Mouse (Mus musculus): ENCODE measurements at regions not wholly inside any gene's neighbourhood (a gene's known extent, or its start where the extent isn't known, plus 50 kb on each side); places are given as distances from the start of the nearest gene placed in this dataset.

GRCm38 (mm10) chr4:124241600-124241999, 323.8 kb upstream of the 4930535I16Rik start:
- no peak for DNase-seq (ENCODE audit: low spot score)

GRCm38 (mm10) chr4:124236476-124236875, 318.7 kb upstream of the 4930535I16Rik start:
- no peak for ATAC-seq
- H3K4me2 ChIP-seq (ENCODE audit: low read depth, low read length), result peak overlapping the region; percentile 21; the same call in 1 of the 2 replicates
- TF ChIP-seq CTCF (IDR thresholded peaks at IDR 0.05; ENCODE audit: low read depth), result no peak
- H3K36me3 ChIP-seq (ENCODE audit: insufficient read depth, low read length), result no peaks in the 10 kb centered on the region
- no peak overlapping the region for H3K27ac ChIP-seq
- H3K27me3 ChIP-seq (ENCODE audit: insufficient read depth, low read length), result no peaks in the 10 kb centered on the region
- DNase-seq (ENCODE audit: low spot score), result peak; percentile 65
- H3K4me3 ChIP-seq (ENCODE audit: low read length), result no peak overlapping the region
- H3K4me1 ChIP-seq (ENCODE audit: insufficient read depth, low read length), result peaks cover 1% of the 10 kb centered on the region; the same call in 1 of the 2 replicates
- WGBS, result 35% methylated on average over 16 of the region's 16 CpGs
- no peaks in the 10 kb centered on the region for H3K9me3 ChIP-seq (ENCODE audit: low read length)
- H3K9ac ChIP-seq (replicated peaks; ENCODE audit: low read length), result no peak overlapping the region

More at GRCm38 (mm10) chr4:124241600-124241999, 323.8 kb upstream of the 4930535I16Rik start:
- peak overlapping the region; percentile 27; the same call in 1 of the 2 replicates for H3K4me2 ChIP-seq (ENCODE audit: low read depth, low read length)
- 24% methylated on average over 13 of the region's 13 CpGs for WGBS
- H3K9ac ChIP-seq (replicated peaks; ENCODE audit: low read length), result no peak overlapping the region
- H3K4me1 ChIP-seq (ENCODE audit: insufficient read depth, low read length), result peaks cover 5% of the 10 kb centered on the region; the same call in 1 of the 2 replicates
- H3K4me3 ChIP-seq (ENCODE audit: low read length), result no peak overlapping the region; the same call in 1 of the 2 replicates
- no peak overlapping the region for H3K27ac ChIP-seq
- TF ChIP-seq CTCF (IDR thresholded peaks at IDR 0.05; ENCODE audit: low read depth), result no peak
- no peaks in the 10 kb centered on the region for H3K27me3 ChIP-seq (ENCODE audit: insufficient read depth, low read length)
- no peaks in the 10 kb centered on the region for H3K9me3 ChIP-seq (ENCODE audit: low read length)
- ATAC-seq, result no peak
- no peaks in the 10 kb centered on the region for H3K36me3 ChIP-seq (ENCODE audit: insufficient read depth, low read length)

- peak overlapping the region; percentile 10; the same call in 1 of the 2 replicates for H3K4me2 ChIP-seq (ENCODE audit: low read depth, low read length)
- DNase-seq (ENCODE audit: low spot score), result peak; percentile 86
- H3K9ac ChIP-seq (replicated peaks; ENCODE audit: low read length), result no peak overlapping the region
- H3K27me3 ChIP-seq (ENCODE audit: insufficient read depth, low read length), result no peaks in the 10 kb centered on the region
- H3K27ac ChIP-seq, result no peak overlapping the region
- H3K4me1 ChIP-seq (ENCODE audit: insufficient read depth, low read length), result no peaks in the 10 kb centered on the region
- no peaks in the 10 kb centered on the region for H3K36me3 ChIP-seq (ENCODE audit: insufficient read depth, low read length)
- no peak overlapping the region for H3K4me3 ChIP-seq (ENCODE audit: low read length)
- H3K9me3 ChIP-seq (ENCODE audit: low read length), result no peaks in the 10 kb centered on the region
- no peak for ATAC-seq
- WGBS, result 12% methylated on average over 17 of the region's 17 CpGs
- TF ChIP-seq CTCF (IDR thresholded peaks at IDR 0.05; ENCODE audit: low read depth), result peak; percentile 72
Observed at GRCm38 (mm10) chr4:124228537-124228936, 310.7 kb upstream of the 4930535I16Rik start.

- DNase-seq (ENCODE audit: low spot score), result no peak
- H3K36me3 ChIP-seq (ENCODE audit: insufficient read depth, low read length), result no peaks in the 10 kb centered on the region
- 73% methylated on average over 15 of the region's 15 CpGs for WGBS
- no peaks in the 10 kb centered on the region for H3K4me1 ChIP-seq (ENCODE audit: insufficient read depth, low read length)
- H3K27me3 ChIP-seq (ENCODE audit: insufficient read depth, low read length), result no peaks in the 10 kb centered on the region
- no peak for TF ChIP-seq CTCF (IDR thresholded peaks at IDR 0.05; ENCODE audit: low read depth)
- no peak overlapping the region for H3K27ac ChIP-seq
- no peaks in the 10 kb centered on the region for H3K9me3 ChIP-seq (ENCODE audit: low read length)
- H3K9ac ChIP-seq (replicated peaks; ENCODE audit: low read length), result no peak overlapping the region
- ATAC-seq, result no peak
- no peak overlapping the region for H3K4me3 ChIP-seq (ENCODE audit: low read length)
- no peak overlapping the region for H3K4me2 ChIP-seq (ENCODE audit: low read depth, low read length)
Observed at GRCm38 (mm10) chr4:124223646-124224500, 306.1 kb upstream of the 4930535I16Rik start.

- no peak overlapping the region for H3K9ac ChIP-seq (replicated peaks; ENCODE audit: low read length)
- TF ChIP-seq CTCF (IDR thresholded peaks at IDR 0.05; ENCODE audit: low read depth), result no peak
- no peaks in the 10 kb centered on the region for H3K36me3 ChIP-seq (ENCODE audit: insufficient read depth, low read length)
- H3K4me1 ChIP-seq (ENCODE audit: insufficient read depth, low read length), result peaks cover 6% of the 10 kb centered on the region; the same call in 1 of the 2 replicates
- no peak overlapping the region for H3K27ac ChIP-seq
- H3K4me2 ChIP-seq (ENCODE audit: low read depth, low read length), result no peak overlapping the region
- no peak for DNase-seq (ENCODE audit: low spot score)
- no peak for ATAC-seq
- no peaks in the 10 kb centered on the region for H3K9me3 ChIP-seq (ENCODE audit: low read length)
- no peak overlapping the region for H3K4me3 ChIP-seq (ENCODE audit: low read length)
- H3K27me3 ChIP-seq (ENCODE audit: insufficient read depth, low read length), result no peaks in the 10 kb centered on the region
- WGBS, result 87% methylated on average over 4 of the region's 4 CpGs
Observed at GRCm38 (mm10) chr4:124221736-124222135, 303.9 kb upstream of the 4930535I16Rik start.

- Histone ChIP-seq H3K9ac (replicated peaks; ENCODE audit: low read length) (no peak overlapping the region), H3K27ac (no peak overlapping the region), H3K27me3 (ENCODE audit: insufficient read depth, low read length) (no peaks in the 10 kb centered on the region), H3K4me1 (ENCODE audit: insufficient read depth, low read length) (peaks cover 10% of the 10 kb centered on the region; the same call in 1 of the 2 replicates), H3K4me3 (ENCODE audit: low read length) (no peak overlapping the region), H3K4me2 (ENCODE audit: low read depth, low read length) (no peak overlapping the region; the same call in 1 of the 2 replicates), H3K36me3 (ENCODE audit: insufficient read depth, low read length) (no peaks in the 10 kb centered on the region), H3K9me3 (ENCODE audit: low read length) (no peaks in the 10 kb centered on the region)
- no peak for ATAC-seq
- TF ChIP-seq CTCF (IDR thresholded peaks at IDR 0.05; ENCODE audit: low read depth), result no peak
- DNase-seq (ENCODE audit: low spot score), result peak; percentile 80
- WGBS, result 19% methylated on average over 10 of the region's 10 CpGs
Observed at GRCm38 (mm10) chr4:124217206-124217605, 299.4 kb upstream of the 4930535I16Rik start.

- Histone ChIP-seq H3K36me3 (ENCODE audit: insufficient read depth, low read length) (no peaks in the 10 kb centered on the region), H3K9me3 (ENCODE audit: low read length) (no peaks in the 10 kb centered on the region), H3K4me1 (ENCODE audit: insufficient read depth, low read length) (peaks cover 10% of the 10 kb centered on the region; the same call in 1 of the 2 replicates), H3K27me3 (ENCODE audit: insufficient read depth, low read length) (no peaks in the 10 kb centered on the region), H3K9ac (replicated peaks; ENCODE audit: low read length) (no peak overlapping the region), H3K27ac (no peak overlapping the region), H3K4me3 (ENCODE audit: low read length) (no peak overlapping the region), H3K4me2 (ENCODE audit: low read depth, low read length) (no peak overlapping the region)
- ATAC-seq, result no peak
- no peak for DNase-seq (ENCODE audit: low spot score)
- 29% methylated on average over 5 of the region's 5 CpGs for WGBS
- TF ChIP-seq CTCF (IDR thresholded peaks at IDR 0.05; ENCODE audit: low read depth), result no peak
Observed at GRCm38 (mm10) chr4:124216351-124216750, 298.5 kb upstream of the 4930535I16Rik start.
